Mouse (Mus musculus) yolk sac, embryonic 10.5 days (tissue): Measurements from ENCODE around the gene Dnajc5.
"Not testable (repeated sequence)": the region's sequence is repeated elsewhere in the genome, so short reads cannot be mapped to it uniquely, and the experiment has no call there.

Experiments used
- DNase-seq: peaks from one replicate; pipeline ENCODE4 v3.0.0-alpha.2; 2017; ENCODE audit warnings: low spot score

The Dnajc5 gene

DNA sequence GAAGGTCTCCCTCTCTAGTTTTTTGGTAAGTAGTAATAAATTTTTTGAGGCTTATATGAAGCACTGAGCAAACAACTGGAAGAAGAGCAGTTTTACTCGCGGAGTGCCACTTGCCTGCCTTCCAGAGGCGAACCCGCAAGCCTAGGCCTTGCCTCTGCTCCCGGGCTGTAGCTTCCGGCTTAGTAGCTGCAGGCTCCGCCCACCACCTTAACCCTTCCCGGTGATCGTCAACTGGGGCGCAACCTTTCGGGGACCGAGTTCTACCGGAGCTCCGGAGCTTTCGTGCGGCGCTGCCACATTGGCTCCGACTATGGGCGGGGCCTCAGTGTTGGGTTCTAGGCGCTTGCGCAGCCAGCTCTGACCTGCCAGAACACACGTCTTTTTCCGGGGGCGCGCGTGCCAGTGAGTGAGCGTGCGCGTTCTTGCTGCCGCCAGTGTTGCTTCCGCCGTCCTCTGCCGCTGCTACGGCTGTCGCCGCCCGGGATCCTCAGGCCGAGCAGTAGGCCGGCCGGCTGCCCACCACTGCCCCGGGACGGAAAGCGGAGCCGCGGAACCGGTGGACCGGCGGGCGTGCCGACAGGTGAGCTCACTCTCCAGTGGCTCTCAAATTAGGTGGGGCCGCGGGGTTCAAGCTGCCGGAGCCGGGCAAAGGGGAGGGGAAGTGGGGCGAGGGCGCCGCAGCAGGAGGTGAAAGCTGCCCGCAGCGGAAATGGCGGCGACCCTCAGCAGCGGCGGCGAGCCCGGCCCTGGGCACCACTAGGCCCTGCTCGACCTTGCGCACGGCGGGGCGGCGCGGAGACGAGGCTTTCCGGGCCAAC lies at the start of gene Dnajc5:
TSS of gene Dnajc5 (plus strand) at position 368 of the 818 bp plus-strand sequence.
- peak; percentile 98 for DNase-seq

DNA sequence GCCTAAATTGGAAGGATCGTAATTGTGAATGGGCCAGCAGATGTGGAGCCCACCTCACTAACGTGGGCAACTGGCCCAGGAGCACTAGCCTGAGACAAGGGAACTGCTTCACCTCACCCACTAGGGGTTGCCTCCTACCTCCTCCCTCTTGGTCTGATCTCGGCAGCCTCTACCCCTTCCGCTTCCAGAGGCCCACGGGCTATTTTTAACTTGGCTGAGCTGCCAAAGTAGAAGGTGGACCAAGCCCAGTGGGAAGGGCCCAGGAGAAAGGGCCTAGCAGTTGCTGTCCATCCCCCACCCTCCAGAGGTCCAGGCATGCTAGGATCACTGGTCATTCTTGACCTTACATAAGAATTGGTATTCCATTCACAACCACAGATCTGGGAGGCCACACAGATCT lies 49.0 kb upstream of the Dnajc5 start:
- no peak for DNase-seq

DNA sequence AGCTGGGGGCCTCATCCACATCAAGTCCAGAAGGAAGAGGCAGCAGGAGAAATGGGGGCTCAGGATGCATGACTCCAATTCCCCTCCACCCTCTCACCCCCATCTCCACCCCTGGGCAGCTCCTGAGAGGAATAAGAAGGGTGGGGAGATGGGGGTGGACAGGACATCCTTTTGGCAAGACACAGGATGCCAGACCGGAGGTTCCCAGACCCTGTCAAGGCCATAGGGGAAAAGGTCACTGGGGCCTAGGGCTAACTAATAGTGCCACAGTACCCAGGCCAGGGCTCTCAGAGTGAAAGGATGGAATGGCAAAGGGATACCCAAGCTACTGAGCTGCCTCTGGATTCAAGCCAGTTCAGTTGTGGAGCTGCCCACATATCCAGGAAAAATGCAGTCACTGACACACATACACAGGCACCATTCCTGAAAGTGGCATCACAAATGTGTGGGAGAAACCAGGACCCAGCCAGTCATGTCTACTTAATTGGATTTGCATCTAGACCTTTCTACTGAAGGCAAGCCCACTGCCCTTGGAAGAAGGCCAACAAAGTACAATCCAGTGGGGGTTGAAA lies 47.9 kb upstream of the Dnajc5 start:
- no peak for DNase-seq

DNA sequence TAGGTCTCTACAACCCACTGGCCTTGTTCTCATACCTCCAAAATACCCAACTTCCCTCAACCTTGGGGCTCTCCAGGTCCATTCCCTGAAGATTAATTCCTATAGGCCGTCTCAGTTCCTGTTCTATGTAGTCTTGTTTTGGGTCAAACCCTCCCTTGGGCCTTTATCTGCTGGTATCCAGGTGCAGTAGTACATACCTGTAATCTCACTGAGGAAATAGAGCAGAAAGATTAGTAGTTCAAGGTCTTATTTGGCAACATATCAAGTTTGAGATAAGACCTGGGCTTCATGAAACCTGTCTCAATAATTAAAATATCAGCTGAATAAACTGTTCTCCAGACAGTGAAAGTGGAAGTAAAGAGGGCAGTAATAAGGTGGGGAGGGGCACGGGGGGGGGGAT lies 37.2 kb upstream of the Dnajc5 start:
- no peak for DNase-seq

DNA sequence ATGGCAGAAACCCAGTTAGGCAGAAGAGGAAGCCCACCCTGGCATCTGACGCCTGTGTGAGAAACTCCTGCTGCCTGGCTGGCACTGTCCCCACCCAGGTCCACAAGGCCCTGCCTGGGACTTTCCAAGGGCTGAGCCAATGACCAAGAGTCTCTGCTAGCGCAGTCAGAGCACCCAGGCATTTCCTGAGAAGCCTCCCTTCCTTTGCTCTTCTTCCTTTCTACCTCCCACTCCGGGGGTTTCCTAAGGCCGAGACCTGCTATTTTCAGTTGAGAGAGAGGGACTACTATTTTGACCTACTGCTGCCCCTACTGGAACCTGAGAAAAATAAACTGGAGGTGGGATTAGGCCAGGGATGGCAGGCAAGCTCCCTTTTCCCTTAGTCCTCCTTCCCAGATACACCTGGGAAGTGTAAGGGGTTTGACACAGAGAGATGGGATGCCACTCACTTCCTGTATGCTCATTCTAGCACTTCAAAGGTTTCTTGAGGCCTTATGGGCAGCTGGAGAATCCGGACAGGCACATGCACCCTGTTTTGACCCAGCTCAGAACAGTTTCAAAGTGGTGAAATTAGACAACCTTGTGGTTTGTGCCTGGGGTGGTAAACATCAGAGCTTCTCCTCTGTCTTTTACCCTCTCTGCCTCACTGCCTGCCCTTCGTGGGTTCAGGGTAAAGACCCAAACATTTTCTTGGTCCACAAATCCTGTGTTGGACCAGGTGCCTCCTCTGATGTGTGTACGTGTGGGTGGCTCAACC lies 36.5 kb upstream of the Dnajc5 start:
- DNase-seq, result peak; percentile 32

DNA sequence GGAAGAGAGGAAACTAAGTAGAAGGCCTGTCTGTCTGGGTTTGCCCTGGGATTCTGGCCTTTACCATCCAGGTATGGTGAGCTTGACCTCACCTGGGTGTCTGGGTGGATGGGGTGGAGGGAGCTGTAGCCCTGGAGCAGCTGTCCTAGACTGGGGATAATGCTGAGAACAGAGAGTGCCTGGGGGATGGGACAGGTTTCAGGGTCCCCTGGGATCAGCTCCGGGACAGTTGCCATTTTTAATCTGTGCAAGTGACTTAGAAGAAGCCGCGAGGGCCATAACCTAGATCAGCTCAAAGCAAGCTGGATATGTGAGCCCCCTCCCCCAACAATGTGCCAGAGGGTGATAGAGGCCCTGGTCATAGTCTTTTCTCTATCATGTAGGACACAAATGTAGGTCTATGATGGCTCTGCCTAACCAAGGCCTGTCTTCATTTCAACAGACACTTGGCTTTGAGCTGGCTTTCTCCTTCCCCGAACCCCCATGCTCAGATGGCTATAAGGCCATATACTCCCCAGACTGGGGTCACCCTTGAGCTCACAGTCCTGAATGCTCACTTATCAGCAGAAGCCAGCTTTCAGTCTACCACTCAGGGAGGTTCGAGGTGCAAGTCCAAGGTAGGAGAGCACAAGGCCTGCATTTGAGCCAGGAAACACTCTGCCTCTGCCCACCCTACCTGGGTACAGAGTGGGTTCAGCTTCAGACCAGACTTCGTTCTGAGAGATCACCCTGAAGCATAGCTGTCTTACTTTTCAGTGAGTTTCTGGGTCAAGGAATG lies 35.6 kb upstream of the Dnajc5 start:
- DNase-seq, result no peak

DNA sequence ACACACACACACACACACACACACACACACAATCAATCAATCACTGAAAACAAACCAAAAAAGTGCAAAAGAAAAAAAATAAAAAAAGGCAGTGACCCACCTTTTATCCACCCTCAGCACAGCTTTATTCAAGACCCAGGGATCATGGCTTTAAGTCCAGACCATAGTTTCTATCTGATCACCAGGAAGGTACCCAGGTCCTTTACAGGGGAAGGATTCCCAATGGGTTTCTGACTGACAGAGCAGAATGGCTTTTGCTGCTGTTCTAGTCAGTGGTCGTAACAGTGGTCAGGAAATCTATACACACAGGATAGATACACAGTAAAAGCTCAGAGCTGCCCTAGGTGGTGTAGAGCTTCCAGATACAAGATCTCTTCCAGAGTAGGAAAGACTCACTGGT lies 34.5 kb upstream of the Dnajc5 start:
- no peak for DNase-seq

DNA sequence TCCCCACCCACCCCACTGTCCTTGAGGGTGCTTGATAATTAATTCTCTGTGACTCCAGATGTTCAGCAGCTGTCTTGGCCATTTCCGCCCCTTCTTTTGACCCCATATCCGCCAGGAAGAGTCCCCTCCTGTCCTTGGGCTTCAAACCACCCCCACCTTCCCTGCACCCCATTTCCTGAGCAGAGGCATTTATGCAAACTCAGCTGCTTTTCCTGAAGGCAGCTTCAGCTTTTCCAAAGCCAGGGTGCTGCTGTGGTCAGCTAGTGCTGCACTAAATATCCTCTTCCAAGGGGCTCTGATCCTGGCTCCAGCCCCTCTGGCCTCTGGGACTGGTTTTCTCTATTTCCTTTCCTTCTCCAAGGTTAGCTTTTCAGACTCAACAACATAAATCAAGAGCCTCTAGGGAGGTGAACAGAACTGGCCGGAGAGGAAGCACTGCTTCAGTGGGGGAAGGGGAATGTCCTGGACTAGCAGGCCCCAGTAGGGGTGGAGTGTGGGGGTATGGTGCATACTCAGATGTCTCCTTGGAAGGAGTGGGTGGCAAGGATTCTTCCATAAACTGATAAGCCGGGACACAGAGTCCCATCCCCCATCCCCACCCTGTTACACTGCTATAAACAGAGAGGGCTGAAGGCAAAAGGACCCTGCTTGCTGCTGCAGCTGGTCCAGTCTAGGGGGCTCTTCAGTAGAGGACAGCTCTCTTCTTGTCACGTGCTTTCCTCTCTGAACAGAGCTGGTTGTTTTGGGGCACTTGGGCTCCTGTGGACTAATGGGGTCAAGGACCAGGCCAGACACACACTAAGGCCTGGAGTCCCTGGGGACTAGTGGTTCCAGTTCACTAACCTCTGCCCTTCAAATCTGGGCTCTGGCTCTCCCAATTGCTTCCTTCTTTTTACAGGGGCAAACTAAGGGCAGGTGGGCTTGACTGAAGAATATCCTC lies 32.7 kb upstream of the Dnajc5 start:
- DNase-seq, result peak; percentile 83

DNA sequence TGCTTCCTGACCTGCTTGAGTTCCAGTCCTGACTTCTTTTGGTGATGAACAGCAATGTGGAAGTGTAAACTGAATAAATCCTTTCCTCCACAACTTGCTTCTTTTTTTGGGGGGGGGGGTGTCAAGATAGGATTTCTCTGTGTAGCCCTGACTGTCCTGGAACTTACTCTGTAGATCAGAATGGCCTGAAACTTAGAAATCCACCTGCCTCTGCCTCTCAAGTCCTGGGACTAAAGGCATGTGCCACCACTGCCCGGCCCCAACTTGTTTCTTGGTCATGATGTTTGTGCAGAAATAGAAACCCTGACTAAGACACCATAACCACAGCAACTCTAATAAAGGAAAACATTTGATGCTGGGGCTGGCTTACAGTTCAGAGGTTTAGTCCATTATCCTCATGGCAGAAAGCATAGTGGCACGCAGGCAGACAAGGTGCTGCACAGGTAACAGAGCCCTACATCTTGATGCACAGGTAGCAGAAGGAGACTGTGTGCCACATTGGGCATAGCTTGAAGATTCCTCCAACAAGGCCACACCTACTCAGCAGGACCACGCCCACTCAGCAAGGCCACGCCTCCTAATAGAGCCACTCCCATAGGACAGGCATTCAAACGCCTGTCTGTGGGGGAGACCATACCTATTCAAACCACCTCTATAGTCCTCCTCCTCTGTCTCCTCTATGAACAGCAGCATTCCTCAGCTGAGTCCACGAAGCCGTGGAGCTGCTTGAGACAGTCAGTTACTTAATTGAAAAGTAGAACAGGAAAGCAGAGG lies 28.7 kb upstream of the Dnajc5 start:
- DNase-seq, result no peak

DNA sequence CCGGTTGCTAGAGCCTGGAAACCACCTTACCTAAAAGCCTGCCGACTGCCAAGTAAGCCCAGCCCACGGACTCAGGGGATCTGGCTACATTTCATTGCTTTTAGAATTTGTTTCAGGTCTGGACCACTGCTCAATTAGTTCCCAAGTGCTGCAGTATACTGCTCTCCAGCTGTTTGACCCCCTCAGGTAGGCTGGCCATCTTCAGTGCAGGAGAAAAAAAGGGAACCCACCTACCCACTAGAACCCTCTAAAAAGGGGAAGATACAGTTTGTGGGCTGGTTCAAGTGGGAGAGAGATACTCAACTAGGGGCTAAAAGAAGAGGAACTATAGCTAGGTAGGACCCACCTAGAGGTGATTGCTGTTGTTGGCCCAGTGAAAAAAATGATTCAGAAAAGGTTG lies 28.1 kb upstream of the Dnajc5 start:
- no peak for DNase-seq

DNA sequence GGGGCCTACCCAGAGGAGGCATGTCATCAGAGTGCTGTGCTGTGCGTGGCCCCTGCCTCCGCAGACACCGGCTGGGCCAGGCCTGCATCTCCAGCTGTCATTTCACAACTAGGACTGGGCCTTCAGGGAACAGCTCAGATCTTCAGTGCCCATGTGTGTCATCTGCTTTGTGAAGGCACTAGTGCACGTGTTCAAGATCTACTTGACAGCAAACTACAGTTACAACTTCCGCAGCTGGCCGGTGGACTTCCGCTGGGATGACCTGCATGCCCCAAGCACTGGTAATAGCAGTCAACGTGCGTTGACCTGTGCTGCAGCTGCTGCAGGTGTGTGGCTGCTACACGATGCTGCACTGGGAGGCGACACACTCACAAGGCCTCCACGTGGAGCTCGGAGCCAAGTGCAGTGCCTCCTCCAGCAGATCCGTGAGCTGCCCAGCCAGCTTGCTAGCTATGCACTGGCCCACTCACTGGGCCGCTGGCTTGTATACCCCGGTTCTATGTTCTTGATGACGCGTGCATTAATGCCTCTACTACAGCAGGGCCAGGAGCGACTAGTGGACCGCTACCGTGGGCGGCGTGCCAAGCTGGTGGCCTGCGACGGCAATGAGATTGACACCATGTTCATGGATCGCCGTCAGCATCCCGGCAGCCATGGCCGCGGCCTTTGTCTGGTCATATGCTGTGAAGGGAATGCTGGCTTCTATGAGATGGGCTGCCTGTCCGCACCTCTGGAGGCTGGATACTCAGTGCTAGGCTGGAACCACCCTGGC lies 26.9 kb upstream of the Dnajc5 start, which contains the start of gene Abhd16b:
TSS of gene Abhd16b (plus strand) at position 51 of the 772 bp plus-strand sequence.
- DNase-seq, result no peak

DNA sequence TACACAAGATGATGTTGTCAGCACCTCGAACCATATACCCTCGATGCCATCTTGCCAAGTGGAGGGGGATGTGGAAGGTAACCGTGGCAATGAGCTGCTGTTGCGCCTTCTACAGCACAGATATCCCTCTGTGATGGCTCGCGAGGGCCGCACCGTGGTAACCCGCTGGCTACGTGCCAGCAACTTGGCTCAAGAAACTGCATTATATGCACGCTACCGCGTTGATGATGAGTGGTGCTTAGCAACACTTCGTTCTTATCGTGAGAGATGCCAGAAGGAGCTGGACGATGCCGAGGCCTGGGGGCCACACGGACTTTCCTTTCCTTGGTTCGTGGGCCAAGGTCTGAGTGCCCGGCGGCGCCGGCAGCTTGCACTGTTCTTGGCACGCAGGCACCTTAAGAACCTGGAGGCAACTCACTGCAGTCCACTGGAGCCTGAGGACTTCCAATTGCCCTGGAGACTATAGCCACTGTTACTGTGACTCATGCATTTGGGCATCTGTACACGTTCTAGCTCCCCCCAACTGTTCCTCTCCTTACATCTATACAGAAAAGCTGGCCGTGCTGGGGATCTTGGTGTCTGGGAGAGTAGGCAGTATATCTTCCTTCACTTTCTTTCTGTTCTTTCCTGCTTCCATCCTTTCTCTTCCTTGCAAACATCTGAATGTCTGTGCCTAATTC lies 25.9 kb upstream of the Dnajc5 start:
- no peak for DNase-seq

DNA sequence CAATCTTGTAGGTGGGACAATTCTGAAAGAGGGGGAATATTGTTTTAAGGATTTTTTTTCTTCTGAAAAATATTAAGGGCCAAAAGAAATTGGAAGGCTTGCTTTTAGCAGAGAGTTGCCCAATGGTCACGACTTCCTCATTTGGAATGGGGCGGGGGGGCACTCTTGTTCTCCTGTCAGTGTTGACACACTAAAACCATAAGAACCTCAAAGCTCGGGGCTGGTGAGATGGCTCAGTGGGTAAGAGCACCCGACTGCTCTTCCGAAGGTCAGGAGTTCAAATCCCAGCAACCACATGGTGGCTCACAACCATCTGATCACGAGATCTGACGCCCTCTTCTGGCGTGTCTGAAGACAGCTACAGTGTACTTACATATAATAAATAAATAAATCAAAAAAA lies 24.4 kb upstream of the Dnajc5 start:
- not testable (repeated sequence) for DNase-seq

DNA sequence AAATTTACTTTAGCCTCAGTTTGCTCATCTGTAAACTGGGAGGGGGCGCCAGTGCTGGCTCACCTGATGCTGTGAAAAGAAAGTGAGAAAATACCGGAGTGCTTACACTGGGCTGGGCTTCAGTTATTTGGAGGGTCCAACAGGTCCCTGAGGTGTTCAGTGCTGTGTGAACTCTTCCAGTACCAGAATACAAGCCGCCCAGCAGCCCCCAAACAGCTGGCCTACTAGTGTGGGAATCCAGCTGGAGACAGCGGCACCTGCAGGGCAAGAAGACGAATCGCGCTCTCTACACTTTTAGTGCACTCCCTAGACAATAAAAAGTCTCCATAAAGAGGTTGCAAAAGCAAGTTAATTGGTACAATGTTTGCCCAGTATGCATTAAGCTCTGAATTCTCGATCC lies 24.0 kb upstream of the Dnajc5 start:
- DNase-seq, result peak; percentile 62

DNA sequence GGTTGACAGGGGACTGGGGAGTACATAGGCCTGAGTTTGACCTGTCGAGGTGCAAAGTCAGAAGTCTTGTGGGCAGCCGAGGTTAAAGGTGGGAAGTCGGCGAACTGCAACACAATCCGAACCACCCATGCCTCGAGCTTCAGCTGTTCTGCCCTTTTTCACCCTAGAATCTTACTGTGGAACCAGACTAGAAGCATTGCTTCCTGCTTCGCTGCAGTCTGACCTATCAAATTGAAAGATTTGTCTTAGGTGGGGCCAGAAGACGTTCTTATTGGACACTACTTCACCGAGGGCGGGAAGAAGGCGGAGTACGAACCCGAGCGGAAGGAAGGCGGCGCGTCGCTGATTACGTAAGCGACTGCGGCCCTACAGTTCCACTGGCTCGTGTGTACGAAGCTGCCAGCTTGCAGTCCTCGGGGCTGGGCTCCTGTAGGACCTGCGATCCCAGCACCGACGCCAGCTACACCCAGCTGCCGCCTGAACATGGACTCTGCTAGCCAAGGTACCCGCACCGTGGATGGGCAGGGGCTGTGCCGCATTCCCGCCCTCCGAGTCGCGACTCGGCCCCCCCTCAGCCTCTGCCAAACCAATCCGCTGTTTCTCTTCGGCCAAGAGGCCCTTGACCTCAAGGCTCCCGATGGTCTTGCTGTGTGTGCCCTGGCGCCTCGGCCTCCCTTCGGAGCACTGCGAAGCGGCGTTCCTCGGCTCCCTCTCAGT lies 23.3 kb upstream of the Dnajc5 start, which contains the start of gene Tpd52l2:
TSS of gene Tpd52l2 (plus strand) at position 312 of the 717 bp plus-strand sequence.
- DNase-seq, result peak; percentile 96

DNA sequence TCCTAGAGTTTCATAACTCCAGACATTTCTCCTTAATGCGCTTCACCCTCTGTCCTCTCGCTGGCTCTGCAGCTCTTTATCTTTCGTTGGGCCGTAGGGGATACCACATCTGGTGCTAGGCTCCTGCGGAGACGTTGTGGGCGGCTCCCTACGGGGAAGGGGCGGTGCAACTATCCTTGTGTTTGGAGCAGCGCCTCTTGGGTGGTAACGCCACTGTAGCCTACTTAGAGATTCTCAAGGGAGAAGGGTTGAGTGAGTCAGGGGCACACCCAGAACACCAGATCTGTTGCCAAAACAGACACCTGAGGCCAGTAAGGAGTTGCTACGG lies 22.8 kb upstream of the Dnajc5 start:
- no peak for DNase-seq

DNA sequence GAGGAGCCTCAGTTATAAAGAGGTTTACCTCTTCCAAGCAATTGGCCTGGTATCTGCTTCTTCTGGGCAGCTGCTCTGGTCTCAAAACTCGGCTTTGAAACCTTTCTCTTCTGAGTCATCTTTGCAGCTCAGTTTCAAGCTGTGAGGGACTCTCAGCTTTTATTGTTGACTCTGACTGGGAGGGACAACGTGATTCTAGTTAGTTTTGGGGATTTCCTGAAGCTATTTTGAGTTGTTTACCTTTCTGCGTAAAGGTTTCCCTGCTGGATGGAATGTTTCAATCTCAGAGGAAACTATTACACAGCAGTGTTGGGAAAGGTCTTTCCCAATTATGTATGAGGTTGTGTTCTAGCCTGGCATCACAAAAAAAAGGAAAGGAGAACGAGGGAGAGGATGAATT lies 21.6 kb upstream of the Dnajc5 start:
- DNase-seq, result no peak

DNA sequence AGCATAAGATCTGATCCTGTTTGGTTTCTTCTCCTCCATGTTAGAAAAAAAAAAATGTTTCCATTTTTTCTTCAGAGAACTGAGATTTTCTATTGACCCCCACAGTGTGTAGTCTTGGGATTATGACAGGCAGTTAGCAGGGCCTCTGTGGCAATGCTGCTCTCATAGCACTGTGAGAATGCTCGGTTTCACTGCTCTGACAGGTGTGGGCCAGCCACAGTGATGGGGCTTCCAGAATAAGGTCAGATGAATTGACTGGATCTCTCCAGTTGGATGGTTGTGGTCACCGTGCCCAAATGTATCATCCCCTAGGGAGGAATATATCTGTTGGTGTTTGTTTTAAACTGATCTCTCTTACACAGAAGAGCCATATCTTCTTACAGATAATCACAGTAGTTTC lies 11.1 kb upstream of the Dnajc5 start:
- DNase-seq, result no peak
